Mouse (Mus musculus) small intestine, adult 2 months (tissue): ENCODE results near the gene Nmu.

Source experiments
- CTCF ChIP-seq: fragments of 200-500 bp; IDR thresholded peaks from 2 replicates; pipeline ENCODE4 v1.5.1; 2012; ENCODE audit warnings: low read depth, mild to moderate bottlenecking, control low read depth, inconsistent platforms, low read length, moderate library complexity, mixed read lengths; ENCODE audit not compliant: insufficient replicate concordance, insufficient read length; ENCODE audit errors: extremely low read depth
- POLR2A ChIP-seq: fragments of 200-500 bp; IDR thresholded peaks from 2 replicates; pipeline ENCODE4 v1.6.1; 2012; ENCODE audit warnings: low read depth, mild to moderate bottlenecking, control low read depth, inconsistent platforms, low read length, moderate library complexity

DNA sequence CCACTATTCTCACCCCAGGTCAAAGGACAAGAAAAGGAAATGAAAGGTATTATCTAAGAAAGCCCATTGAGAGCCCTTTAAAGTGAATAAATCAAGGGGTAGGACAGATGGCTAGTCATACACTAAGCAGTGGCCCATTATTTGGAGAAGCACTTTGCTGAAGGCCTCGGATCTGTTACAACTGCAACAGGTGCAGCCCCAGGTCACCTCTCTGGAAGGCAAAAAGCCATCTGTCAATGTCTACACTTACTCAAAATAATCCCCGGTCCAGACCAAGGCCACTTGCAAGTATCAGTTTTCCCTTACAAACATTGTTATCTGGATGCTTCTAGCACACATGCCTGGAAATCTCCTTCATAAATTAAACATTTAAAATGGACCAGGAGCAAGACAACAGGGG lies 22.7 kb downstream of the Nmu start:
- TF ChIP-seq CTCF (no peak), POLR2A (no peak)
